Mouse (Mus musculus) mouse trophoblast stem cell (cell line): Measurements from ENCODE around the gene Ap5s1.

Source experiments
- in situ Hi-C, 2 experiments: fragments of 300-500 bp; cut with MseI, MboI; formaldehyde crosslinking; loops; 2 replicates in 1 of 2; 3 replicates in 1 of 2; pipeline ENCODE4 v1.15.1; 2025

Gene Ap5s1

GRCm38 (mm10) chr2:131206778-131207177 lies at the start of gene Ap5s1:
Gene Ap5s1, plus strand, starts transcription at chr2:131207078.
- in situ Hi-C loops = no loop called here

GRCm38 (mm10) chr2:131159491-131159910 lies 47.4 kb upstream of the Ap5s1 start:
- in situ Hi-C loops = no loop called here

DNA sequence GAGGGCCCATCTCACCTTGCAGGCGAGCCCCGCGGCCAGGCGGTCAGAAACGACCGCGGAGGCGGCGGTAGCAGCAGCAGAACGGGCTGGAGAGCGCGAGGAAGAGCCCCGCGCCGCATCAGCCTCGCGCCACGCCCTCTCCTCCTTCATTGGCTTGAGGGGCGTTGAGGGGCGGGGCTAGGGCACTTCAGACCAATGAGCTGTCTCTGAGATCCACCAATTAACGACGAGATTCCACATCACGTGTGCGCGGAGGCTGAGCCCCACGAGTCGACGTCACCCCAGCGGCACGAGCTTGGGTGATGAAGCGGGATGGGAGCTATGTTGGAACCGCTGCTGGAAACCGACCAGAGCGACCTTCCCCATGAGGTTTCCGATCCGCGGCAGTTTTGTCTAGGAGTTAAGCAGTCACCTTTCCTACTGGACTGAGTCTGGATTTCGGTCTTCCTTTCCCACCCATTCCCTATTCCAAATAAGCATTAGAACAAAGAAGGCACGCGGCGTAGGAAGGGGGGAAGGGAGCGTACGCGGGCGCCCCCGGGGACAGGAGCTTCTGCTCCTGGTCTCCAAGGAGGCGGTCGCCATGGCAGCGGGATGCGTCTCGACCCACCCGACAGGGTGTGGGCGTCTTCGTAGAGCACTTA lies 46.8 kb upstream of the Ap5s1 start, which contains the start of gene 1700037H04Rik:
TSS of gene 1700037H04Rik (minus strand) at position 144 of the 644 bp plus-strand sequence.
- in situ Hi-C loops = no loop called here

- in situ Hi-C loops = no loop called here
Measured at GRCm38 (mm10) chr2:131160671-131161111, 46.2 kb upstream of the Ap5s1 start.

- in situ Hi-C loops = no loop called here
Measured at GRCm38 (mm10) chr2:131163924-131164323, 43.0 kb upstream of the Ap5s1 start.

GRCm38 (mm10) chr2:131166172-131166571 lies 40.7 kb upstream of the Ap5s1 start:
- in situ Hi-C loops = no loop called here

DNA sequence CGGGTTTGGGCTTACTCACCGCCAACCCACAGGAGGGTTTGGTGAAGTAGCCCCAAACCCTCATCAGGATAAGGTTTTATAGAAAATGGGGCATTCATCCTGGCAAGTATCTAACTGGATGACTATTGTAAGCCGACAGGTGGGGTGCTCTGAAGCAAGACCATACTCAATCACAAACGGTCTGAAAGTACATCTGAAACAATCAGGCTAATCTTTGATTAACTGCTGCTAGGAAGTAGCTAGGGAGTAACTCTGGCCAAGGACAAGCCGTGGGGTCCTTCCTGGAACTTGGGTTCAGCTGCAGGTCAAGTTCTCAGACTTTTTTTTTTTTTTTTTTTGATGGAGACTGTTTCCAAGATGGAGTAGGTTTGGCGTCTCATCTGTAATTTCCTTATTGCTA lies 38.9 kb upstream of the Ap5s1 start:
- in situ Hi-C loops = no loop called here

GRCm38 (mm10) chr2:131168914-131169313 lies 38.0 kb upstream of the Ap5s1 start:
- in situ Hi-C loops = no loop called here

GRCm38 (mm10) chr2:131170936-131171335 lies 35.9 kb upstream of the Ap5s1 start:
- in situ Hi-C loops = no loop called here

- in situ Hi-C loops = no loop called here
Measured at GRCm38 (mm10) chr2:131171401-131172104, 35.3 kb upstream of the Ap5s1 start.

DNA sequence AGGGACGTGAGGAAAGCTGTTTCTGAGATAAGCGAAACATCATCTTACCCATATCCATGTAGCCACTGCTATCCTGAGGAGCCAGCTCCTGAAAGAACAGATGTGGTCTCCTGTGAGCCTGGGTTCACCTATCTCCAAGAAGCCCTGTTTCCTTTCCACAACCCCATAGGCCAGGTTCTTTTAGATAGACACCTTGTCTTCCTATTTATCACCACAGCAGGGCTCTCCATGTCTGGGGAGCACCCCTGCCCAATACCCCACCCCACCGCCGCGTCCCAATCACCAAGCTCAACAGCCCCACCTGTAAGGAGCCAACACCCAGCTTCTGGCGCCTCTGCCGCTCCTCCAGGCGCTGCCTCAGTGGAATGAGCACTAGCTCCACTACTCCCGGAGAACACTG lies 34.6 kb upstream of the Ap5s1 start:
- in situ Hi-C loops = no loop called here

GRCm38 (mm10) chr2:131174700-131175099 lies 32.2 kb upstream of the Ap5s1 start:
- in situ Hi-C loops = no loop called here

- in situ Hi-C loops = no loop called here
Measured at GRCm38 (mm10) chr2:131175286-131175944, 31.5 kb upstream of the Ap5s1 start.

- in situ Hi-C loops = no loop called here
Measured at GRCm38 (mm10) chr2:131175945-131176309, 31.0 kb upstream of the Ap5s1 start.

GRCm38 (mm10) chr2:131176491-131176890 lies 30.4 kb upstream of the Ap5s1 start:
- in situ Hi-C loops = no loop called here

- in situ Hi-C loops = no loop called here
Measured at GRCm38 (mm10) chr2:131177932-131178331, 28.9 kb upstream of the Ap5s1 start.

DNA sequence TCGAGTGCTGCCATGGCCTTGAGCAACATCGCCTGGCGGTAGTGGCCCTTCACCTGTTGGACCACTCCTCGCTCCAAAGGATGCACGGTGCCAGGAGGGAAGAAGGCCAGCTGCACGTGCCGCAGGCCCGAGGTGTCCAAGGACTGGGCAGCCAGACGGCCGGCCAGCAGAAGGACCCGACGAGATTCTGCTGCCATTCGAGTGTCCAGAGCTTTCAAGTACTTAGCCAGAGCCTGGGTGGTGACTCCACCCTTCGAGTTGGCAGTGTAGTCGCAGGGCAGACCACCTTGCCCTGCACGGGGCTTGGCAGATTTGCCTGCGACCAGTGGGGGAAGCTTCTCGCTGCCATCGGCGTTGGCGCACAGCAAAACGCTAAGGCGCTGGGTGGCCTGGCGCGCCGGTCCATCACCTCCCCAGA lies 28.0 kb upstream of the Ap5s1 start:
- in situ Hi-C loops = no loop called here

- in situ Hi-C loops = no loop called here
Measured at GRCm38 (mm10) chr2:131179246-131179886, 27.5 kb upstream of the Ap5s1 start.

DNA sequence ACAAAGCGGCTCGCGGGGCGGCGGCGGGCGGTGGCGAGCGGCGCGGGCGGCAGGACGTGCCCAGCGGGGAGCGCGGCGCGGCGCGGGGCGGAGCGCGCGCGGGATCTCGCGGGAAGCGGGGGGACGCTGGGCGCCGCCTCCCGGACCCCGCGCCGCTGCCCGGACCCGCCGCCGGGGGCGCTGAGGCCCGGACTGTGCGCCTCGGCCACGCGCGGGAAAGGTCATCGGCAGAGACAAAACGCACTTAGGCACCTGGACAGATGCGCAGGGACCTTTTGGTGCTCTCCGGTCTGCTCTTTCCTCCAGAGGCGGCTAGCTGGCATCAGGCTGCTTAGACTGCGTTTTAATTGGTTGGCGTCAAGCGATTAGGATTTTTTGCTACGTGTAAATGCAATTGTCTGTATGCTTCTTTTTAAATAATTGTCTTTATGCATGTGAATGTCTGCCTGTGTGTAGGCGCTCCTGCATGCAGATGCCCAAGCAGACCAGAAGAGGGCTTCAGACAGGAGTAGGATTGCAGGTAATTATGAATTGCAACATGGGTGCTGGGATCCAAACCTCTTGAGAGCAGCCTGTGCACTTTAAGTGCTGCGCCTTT lies 26.8 kb upstream of the Ap5s1 start, which contains the start of gene Cenpb:
TSS of gene Cenpb (minus strand) at position 78 of the 598 bp plus-strand sequence.
- in situ Hi-C loops = no loop called here

DNA sequence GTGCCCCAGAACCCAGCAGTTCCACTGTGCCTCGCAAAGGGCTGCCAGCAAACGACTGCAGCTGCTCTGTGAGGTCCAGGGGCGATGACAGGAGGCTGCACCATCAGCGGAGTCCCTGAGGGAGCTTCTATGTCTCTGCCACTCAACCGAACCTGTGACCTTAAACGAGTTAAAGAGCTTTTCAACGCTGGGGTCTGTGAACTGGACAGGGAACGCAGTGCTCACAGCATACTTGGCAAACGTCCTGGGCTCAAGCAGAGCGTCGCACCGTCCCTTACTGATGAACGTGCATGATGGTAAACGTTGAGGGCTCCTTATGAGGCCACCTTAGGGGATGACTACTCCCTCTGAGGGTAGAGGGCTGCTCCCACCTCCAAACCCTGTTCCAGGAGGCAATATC lies 20.5 kb upstream of the Ap5s1 start:
- in situ Hi-C loops = no loop called here

GRCm38 (mm10) chr2:131186771-131187601 lies 19.9 kb upstream of the Ap5s1 start, which contains the start of the genes Cdc25b and Spef1:
Gene Cdc25b, plus strand, starts transcription at chr2:131186949.
Gene Spef1, minus strand, starts transcription at chr2:131187282.
- in situ Hi-C loops = no loop called here
